Mouse (Mus musculus) stomach, postnatal 0 days (tissue): ENCODE measurements around the gene Iqschfp.

ENCODE experiments used
- CTCF ChIP-seq: IDR thresholded peaks from 2 replicates; pipeline ENCODE4 v1.5.1; 2016; ENCODE audit warnings: antibody characterized with exemption, low read depth, mild to moderate bottlenecking, moderate library complexity
- EP300 ChIP-seq: optimal IDR thresholded peaks from 2 replicates; pipeline ENCODE3; 2016; ENCODE audit warnings: antibody characterized with exemption

DNA sequence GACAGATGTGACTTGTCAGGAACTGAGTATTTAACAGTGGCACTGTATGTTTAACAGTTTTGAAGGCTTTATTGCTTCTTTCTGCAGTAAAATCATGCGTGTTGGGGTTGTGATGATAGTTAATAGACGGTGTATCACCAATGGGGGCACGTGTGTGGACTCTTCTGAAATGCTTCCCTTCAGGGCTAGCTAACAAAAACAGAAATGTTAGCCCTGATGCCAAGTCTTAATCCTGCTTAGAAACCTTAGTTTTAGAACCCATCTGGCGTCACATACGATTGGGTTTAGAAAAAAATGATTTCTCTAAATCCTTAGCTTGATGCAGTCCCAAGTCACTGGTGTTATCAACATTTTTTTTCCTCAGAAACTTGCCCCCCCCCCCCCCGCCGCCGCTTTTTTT is 682.1 kb downstream of the Iqschfp start:
- no peak for TF ChIP-seq CTCF
- TF ChIP-seq EP300: no peak
